Mouse (Mus musculus) liver, embryonic 15.5 days (tissue): ENCODE results near the gene Rcvrn. TPM values are rescaled to one million over a fixed set of nuclear protein-coding genes. Genes with fewer than 3 reads are reported as not detected.

ENCODE experiments used
- ATAC-seq: fragments of 200-750 bp; cut with Nextera tagmentation; 2 replicates; pipeline ENCODE4 v1.8.0; 2017; ENCODE audit warnings: moderate number of reproducible peaks, mild to moderate bottlenecking, moderate library complexity; ENCODE audit not compliant: insufficient read depth
- H3K27ac ChIP-seq: fragments of 300-500 bp; sonication (generic); replicated peaks from 2 replicates; pipeline ENCODE4 v1.5.1; 2015; ENCODE audit warnings: mild to moderate bottlenecking, inconsistent platforms
- H3K27me3 ChIP-seq: fragments of 300-500 bp; sonication (generic); 2 replicates; pipeline ENCODE4 v1.6.1; 2015; ENCODE audit warnings: mild to moderate bottlenecking, inconsistent platforms
- H3K36me3 ChIP-seq: fragments of 300-500 bp; sonication (generic); replicated peaks from 2 replicates; pipeline ENCODE4 v1.6.1; 2015; ENCODE audit warnings: moderate library complexity, mild to moderate bottlenecking, inconsistent platforms
- H3K4me1 ChIP-seq: fragments of 300-500 bp; sonication (generic); replicated peaks from 2 replicates; pipeline ENCODE4 v1.6.1; 2015; ENCODE audit warnings: inconsistent platforms
- H3K4me2 ChIP-seq: fragments of 300-500 bp; sonication (generic); 2 replicates; pipeline ENCODE4 v1.6.1; 2015; ENCODE audit warnings: moderate library complexity, mild to moderate bottlenecking, inconsistent platforms
- H3K4me3 ChIP-seq: fragments of 300-500 bp; sonication (generic); replicated peaks from 2 replicates; pipeline ENCODE4 v1.5.1; 2015; ENCODE audit warnings: mild to moderate bottlenecking, inconsistent platforms
- H3K9ac ChIP-seq: fragments of 300-500 bp; sonication (generic); 2 replicates; pipeline ENCODE4 v1.6.1; 2015; ENCODE audit warnings: moderate library complexity, mild to moderate bottlenecking, inconsistent platforms
- H3K9me3 ChIP-seq: fragments of 300-500 bp; sonication (generic); replicated peaks from 2 replicates; pipeline ENCODE4 v1.6.1; 2016; ENCODE audit warnings: inconsistent platforms
- WGBS: fragments of 180-500 bp; shearing (Covaris S2); methylation state at CpG from one replicate; pipeline ENCODE4 v1.1.7; 2015; ENCODE audit warnings: mixed read lengths; ENCODE audit not compliant: insufficient replicate concordance; 5-methylcytosine and 5-hydroxymethylcytosine counted together
- polyA plus RNA-seq: library from polyadenylated mRNA; unstranded; fragments of >200 nt; fragmentation: Nextera tagmentation; extraction: Ambion mirVana; gene quantifications from 2 replicates; pipeline ENCODE4 v1.2.1, GENCODE M21; 2015

Gene Rcvrn
- not detected in 2 replicates for polyA plus RNA-seq

DNA sequence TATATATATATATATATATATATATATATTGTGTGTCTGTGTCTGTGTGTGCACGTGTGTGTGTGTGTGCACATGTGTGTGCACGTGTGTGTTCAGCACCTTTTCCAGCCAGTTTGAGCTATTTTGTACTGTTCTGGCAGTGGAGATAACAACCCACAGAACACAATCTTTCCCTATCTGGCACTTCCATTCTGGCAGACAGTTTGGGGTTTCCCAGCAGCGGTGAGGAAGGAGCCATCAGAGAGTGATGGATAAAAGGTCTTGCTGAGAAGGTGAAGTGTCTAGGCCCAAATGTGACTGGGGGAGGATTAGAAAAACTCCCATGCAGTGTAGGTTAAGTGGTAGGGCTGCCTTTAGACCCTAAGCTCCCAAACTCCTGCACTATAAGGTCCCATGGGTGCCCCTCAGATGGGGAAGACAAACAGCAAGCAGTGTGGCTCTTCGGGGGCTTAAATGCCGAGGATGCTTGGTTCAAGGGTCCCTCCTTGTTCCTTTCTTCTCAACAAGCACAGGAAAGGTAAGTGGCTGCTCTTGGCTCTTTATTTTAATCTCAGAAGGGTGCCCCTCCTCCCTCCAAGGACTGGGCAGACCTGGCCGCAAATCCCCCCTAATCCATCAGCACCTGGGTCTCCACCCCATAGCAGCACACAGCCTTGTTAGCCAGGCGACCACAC, at the start of gene Rcvrn:
Gene Rcvrn, plus strand, starts transcription at position 624 of the 674 bp plus-strand sequence.
- 43% methylated on average over 7 of the region's 7 CpGs for WGBS
- H3K9me3 ChIP-seq, result no peaks in the 10 kb centered on the region
- H3K27me3 ChIP-seq, result no peaks in the 10 kb centered on the region
- H3K4me1 ChIP-seq, result no peaks in the 10 kb centered on the region
- ATAC-seq, result no peak
- H3K4me3 ChIP-seq, result no peak within 1 kb of the TSS
- no peak within 1 kb of the TSS for H3K9ac ChIP-seq
- H3K36me3 ChIP-seq, result no peaks in the 10 kb centered on the region
- no peak within 1 kb of the TSS for H3K4me2 ChIP-seq
- no peak within 1 kb of the TSS for H3K27ac ChIP-seq

DNA sequence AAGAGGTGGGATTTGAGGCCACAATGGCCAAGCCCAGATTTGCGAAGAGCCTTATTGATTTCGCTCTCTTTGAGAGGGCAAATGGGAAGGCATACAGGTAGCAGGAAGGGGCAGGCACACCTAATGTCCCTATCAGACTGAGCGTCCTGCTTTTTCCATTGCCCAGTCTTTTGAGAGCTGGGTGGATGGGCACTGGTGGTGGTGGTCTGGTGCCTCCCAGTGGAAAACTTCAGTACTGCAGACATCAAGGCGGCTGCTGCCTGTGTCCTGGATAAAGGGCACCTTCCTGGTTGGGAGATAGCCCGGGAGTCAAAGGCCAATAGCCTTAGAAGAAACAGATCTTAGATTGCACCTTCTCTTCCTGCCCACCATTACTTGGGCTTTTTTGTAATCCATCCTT, 47.4 kb upstream of the Rcvrn start:
- Histone ChIP-seq H3K27ac (no peak overlapping the region), H3K4me2 (no peak overlapping the region), H3K4me3 (no peak overlapping the region), H3K27me3 (no peaks in the 10 kb centered on the region), H3K4me1 (no peaks in the 10 kb centered on the region), H3K9me3 (no peaks in the 10 kb centered on the region), H3K9ac (no peak overlapping the region), H3K36me3 (no peaks in the 10 kb centered on the region)
- WGBS, result 24% methylated on average over 5 of the region's 5 CpGs
- ATAC-seq, result no peak

DNA sequence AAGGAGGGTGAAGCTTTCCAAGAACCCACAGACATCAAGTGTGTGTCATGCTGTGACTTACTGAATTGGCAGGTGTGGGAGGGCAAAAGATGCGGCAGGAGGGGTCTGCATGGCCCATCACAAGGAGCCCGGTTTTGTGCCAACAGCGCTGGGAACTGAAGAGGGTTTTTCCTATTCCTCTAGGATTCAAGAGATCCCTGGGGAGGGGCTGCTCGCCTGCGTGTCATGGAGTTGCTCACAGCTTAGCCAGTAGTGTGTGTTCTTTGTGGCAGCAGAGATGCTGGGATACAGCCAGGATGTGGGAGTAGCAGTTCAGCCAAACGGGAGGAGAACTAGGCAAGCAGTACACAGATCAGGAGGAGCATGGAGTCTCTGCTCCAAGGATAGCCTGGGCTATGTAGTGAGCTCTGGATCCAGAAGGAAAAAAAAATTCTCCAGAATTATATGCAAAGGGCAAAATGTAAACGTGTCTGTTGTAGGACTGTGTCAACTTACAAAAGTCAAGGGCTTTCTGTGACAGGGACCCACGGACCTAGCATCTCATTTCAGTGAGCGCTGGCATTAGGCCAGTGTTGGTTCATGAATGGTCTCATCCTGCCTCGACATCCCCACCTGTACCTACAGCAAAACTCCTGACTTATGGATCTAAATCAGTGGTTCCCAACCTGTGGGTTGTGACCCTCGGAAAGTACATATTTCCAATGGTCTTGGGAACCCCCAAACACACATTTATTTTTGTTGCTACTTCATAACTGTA, 46.3 kb upstream of the Rcvrn start:
- WGBS, result 57% methylated on average over 11 of the region's 11 CpGs

DNA sequence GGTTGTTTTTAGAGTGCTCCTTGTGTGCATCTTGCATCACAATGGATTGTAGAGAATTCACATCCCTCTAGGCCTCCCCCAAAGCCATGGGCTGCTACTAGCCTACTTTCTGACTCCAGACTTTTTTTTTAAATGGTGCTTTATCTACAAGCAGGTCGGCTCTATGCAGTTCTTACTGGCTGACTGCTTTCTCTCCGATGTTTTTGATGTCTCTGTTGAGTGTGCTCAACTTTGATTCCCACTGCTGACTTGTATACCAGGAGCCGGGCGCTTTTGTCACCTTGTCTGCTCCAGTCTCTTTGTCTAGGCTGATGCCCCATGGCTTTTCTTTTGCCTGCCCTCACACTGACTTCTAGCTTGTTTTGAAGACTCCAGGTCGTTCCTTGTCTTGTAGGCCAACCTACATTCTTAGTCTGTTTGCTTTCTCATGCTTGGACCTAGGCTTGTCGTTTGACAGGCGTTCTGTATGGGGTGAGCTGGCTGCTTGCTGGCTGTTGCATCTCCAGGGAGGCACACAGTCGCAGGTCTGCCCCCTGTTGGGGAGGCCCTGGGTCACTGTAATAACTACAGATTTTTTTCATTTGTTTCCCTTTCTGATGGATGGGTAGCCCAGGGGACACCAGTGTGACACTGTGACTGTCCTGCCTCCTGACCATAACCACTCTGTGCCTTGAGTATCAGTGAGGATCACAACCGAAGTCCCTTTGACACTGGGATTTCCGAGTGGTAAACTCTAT, 45.0 kb upstream of the Rcvrn start:
- no peaks in the 10 kb centered on the region for H3K9me3 ChIP-seq
- H3K4me3 ChIP-seq, result no peak overlapping the region
- no peak for ATAC-seq
- no peak overlapping the region for H3K4me2 ChIP-seq
- H3K27me3 ChIP-seq, result no peaks in the 10 kb centered on the region
- H3K36me3 ChIP-seq, result no peaks in the 10 kb centered on the region
- H3K9ac ChIP-seq, result no peak overlapping the region
- H3K4me1 ChIP-seq, result no peaks in the 10 kb centered on the region
- no peak overlapping the region for H3K27ac ChIP-seq
- WGBS, result 41% methylated on average over 10 of the region's 10 CpGs

More for the DNA sequence above, 46.3 kb upstream of the Rcvrn start:
- H3K36me3 ChIP-seq, result no peaks in the 10 kb centered on the region
- H3K9me3 ChIP-seq, result no peaks in the 10 kb centered on the region
- ATAC-seq, result no peak
- no peaks in the 10 kb centered on the region for H3K27me3 ChIP-seq
- no peak overlapping the region for H3K4me2 ChIP-seq
- H3K9ac ChIP-seq, result no peak overlapping the region
- H3K27ac ChIP-seq, result no peak overlapping the region
- H3K4me1 ChIP-seq, result no peaks in the 10 kb centered on the region
- no peak overlapping the region for H3K4me3 ChIP-seq

DNA sequence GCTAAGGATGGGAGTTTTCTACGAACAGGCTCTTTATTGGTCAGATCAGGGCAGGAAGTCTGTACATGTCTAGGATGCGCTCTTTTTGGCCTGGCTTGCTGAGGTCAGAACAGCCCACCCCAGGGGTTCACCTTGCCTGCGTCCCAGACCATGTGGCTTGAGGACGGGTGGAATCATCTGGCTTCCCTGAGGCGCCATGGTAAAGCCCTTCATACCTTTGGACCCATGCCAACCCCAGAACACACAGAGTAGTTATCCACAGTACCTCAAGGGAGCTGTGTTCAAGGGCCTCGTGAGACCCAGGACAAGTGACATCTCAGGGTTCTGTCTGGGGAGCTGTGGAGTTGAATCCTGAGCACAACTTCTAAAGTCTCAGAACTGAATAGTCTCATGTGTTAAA, 43.4 kb upstream of the Rcvrn start:
- H3K4me1 ChIP-seq, result no peaks in the 10 kb centered on the region
- no peaks in the 10 kb centered on the region for H3K36me3 ChIP-seq
- no peaks in the 10 kb centered on the region for H3K9me3 ChIP-seq
- no peak overlapping the region for H3K9ac ChIP-seq
- ATAC-seq, result no peak
- no peak overlapping the region for H3K4me3 ChIP-seq
- no peak overlapping the region for H3K4me2 ChIP-seq
- no peaks in the 10 kb centered on the region for H3K27me3 ChIP-seq
- H3K27ac ChIP-seq, result no peak overlapping the region
- 52% methylated on average over 6 of the region's 6 CpGs for WGBS

DNA sequence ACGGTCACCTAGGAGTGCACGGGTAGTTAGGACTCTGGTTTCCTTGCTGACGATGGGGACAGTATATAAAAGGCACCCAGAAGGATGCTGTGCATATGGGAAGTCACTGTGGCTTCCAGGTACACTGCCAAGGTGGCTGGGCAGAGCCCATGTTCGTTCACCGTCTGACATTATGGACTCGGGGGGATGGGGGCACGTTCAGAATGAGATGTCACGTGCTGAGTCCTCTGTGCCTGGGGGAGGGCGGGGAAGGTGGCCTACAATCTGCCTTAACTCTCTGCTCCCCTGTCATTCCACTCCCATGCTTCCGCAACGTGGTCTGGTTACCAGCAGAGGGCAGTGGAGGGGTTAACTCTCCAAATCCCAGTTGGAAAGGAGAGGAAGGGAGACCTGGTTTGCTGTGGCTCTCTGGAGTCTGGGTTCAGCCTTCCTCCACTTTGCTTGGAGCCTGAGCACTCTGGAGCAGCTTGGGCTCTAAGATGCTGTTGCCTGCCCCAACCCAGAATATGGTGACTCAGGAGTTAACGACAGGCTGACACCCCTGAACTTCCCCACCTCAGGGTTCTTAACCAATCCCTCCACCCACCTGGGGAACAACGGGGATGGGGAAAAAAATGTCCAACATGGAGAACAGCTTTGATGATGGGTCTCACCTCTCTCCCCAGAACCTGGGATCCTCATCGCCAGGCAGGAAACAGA, 42.8 kb upstream of the Rcvrn start:
- Histone ChIP-seq H3K4me1 (no peaks in the 10 kb centered on the region), H3K9ac (no peak overlapping the region), H3K9me3 (no peaks in the 10 kb centered on the region), H3K36me3 (no peaks in the 10 kb centered on the region), H3K4me2 (no peak overlapping the region), H3K27ac (no peak overlapping the region), H3K27me3 (no peaks in the 10 kb centered on the region), H3K4me3 (no peak overlapping the region)
- ATAC-seq, result no peak
- WGBS, result 17% methylated on average over 14 of the region's 14 CpGs

DNA sequence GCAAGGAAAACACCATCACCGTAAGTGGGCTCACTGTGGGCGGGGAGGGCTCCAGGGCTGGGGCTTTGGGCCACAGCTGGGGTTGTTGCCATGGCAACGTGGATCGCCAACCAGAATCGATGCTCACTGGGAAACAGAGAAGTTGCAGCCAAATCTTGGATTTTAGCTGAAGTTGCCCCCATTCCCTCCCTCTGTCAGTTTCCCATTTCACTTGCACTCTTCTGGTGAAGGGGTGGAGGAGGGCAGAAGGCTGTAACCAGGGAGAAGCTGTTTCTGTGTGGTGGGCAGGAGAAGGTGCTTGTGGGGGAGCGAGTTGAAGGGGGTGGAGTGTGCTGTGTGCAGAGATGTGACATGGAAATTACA, 42.3 kb upstream of the Rcvrn start:
- H3K27me3 ChIP-seq, result no peaks in the 10 kb centered on the region
- H3K9me3 ChIP-seq, result no peaks in the 10 kb centered on the region
- no peak overlapping the region for H3K9ac ChIP-seq
- H3K4me2 ChIP-seq, result no peak overlapping the region
- no peak overlapping the region for H3K4me3 ChIP-seq
- no peak for ATAC-seq
- H3K27ac ChIP-seq, result no peak overlapping the region
- no peaks in the 10 kb centered on the region for H3K36me3 ChIP-seq
- H3K4me1 ChIP-seq, result no peaks in the 10 kb centered on the region
- WGBS, result 28% methylated on average over 6 of the region's 6 CpGs

DNA sequence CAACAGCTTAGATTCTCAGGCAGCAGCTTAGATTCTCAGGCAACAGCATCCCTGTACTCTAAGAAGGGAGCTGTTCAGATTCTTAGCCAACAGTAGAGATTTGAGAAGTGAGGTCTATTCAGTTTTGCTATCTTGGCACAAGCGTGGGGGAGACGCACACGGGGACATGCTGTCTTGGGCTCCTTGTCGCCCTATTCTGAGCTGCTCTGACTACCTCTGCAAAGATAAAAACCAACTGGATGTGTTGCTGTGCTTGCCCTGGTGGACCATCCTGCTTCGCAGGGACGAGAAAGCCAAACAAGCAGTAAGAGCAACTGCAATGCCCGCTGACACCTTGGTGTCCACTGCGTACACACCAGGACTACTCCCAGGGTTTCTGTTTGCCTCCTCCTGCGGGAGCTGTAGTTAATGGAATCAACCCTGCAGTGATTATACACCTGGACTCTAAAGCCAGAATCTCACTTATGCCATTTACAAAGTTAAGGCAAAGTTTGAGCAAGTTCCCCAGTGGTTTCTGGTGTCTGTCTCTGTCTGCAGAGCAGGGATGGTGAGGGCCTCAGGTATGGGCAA, 41.5 kb upstream of the Rcvrn start:
- ATAC-seq, result no peak
- 65% methylated on average over 9 of the region's 9 CpGs for WGBS
- H3K4me3 ChIP-seq, result no peak overlapping the region
- H3K4me1 ChIP-seq, result no peaks in the 10 kb centered on the region
- no peaks in the 10 kb centered on the region for H3K36me3 ChIP-seq
- no peak overlapping the region for H3K27ac ChIP-seq
- no peak overlapping the region for H3K9ac ChIP-seq
- H3K9me3 ChIP-seq, result no peaks in the 10 kb centered on the region
- H3K27me3 ChIP-seq, result no peaks in the 10 kb centered on the region
- H3K4me2 ChIP-seq, result no peak overlapping the region

DNA sequence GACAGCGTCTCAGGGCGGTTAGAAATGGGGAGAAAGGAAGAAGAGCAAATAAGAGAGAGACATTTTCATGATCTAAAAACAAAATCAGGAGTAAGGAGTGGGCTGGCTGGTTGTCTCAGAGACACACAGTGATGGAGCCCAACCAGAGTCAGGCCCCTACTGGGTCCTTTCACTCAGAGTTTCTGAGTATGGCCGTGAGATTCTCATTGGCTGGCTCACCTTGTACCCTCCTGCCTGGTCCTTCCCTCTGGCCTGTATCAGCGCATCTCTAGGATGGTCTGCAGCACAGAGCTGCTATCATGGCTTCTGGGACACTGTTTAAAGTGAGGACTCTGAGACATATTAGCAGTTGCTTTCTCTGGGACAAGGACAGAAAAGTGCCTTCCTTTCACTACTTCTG, 40.6 kb upstream of the Rcvrn start:
- Histone ChIP-seq H3K4me3 (no peak overlapping the region), H3K36me3 (no peaks in the 10 kb centered on the region), H3K27me3 (no peaks in the 10 kb centered on the region), H3K4me1 (no peaks in the 10 kb centered on the region), H3K27ac (no peak overlapping the region), H3K9me3 (no peaks in the 10 kb centered on the region), H3K9ac (no peak overlapping the region), H3K4me2 (no peak overlapping the region)
- ATAC-seq, result no peak
- 62% methylated on average over 4 of the region's 4 CpGs for WGBS

DNA sequence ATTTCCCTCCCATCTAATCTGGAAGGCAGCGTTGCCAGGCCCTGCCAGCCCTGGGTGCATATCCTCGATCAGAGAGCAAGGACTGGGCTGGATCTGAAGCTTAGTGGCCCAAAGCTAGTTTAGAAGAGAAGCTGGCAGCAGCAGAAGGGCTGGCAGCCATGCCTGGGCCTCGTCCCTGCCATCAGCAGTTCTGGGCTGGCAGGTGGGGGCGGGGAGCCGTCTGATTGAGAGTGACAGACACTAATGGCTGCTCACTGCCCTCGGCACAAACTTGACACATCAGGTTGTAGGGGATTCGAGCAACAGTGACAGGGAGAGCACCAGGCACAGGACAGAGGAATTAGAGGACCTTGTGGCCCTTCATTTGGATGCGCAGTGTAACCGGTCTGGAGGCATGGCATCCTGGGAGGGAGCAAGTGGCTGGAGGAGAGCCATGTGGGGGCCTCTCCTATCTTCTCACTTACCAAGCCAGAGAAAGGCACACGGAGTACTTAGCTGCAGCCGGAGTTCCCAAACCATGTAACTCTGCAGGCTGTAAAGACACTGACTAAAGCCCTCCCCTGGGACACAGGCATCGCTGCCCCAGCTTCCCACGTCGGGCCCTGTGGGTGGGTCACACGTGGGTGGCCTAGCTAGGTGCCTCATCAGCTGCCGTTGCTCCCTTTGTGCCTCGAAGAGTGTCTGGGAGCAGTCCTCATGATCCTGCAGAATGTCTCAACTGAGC, 39.7 kb upstream of the Rcvrn start:
- Histone ChIP-seq H3K27me3 (no peaks in the 10 kb centered on the region), H3K4me3 (no peak overlapping the region), H3K27ac (no peak overlapping the region), H3K4me2 (no peak overlapping the region), H3K36me3 (no peaks in the 10 kb centered on the region), H3K4me1 (no peaks in the 10 kb centered on the region), H3K9me3 (no peaks in the 10 kb centered on the region), H3K9ac (no peak overlapping the region)
- 62% methylated on average over 17 of the region's 17 CpGs for WGBS
- ATAC-seq, result no peak
